Mouse (Mus musculus): ENCODE data around the gene C2cd3.

- TF ChIP-seq EP300 (IDR thresholded peaks at IDR 0.05; ENCODE audit: insufficient read depth, low read depth, low read length) = no peak
- TF ChIP-seq POLR2A (IDR thresholded peaks at IDR 0.05; ENCODE audit: insufficient read depth, low read depth, low read length) = no peak
Observed at GRCm38 (mm10) chr7:100492391-100493116, 120.5 kb downstream of the C2cd3 start.
